Mouse (Mus musculus): ENCODE data around the gene Trim8. TPM values are rescaled to one million over a fixed set of nuclear protein-coding genes. Genes with fewer than 3 reads are reported as not detected.

Trim8 gene
- total RNA-seq, 2 experiments from 2014 or later, result 5.4 to 6.4 TPM

GRCm38 (mm10) chr19:46503351-46504084 is 2.0 kb downstream of the Trim8 start:
- ATAC-seq (replicated peaks; ENCODE audit: low FRiP score, poor library complexity, severe bottlenecking), result peak; percentile 56

- peak; percentile 33 for ATAC-seq (replicated peaks; ENCODE audit: low FRiP score, poor library complexity, severe bottlenecking)
Observed at GRCm38 (mm10) chr19:46504085-46504552, 2.6 kb downstream of the Trim8 start.

GRCm38 (mm10) chr19:46504822-46505417 is 3.4 kb downstream of the Trim8 start:
- ATAC-seq (replicated peaks; ENCODE audit: low FRiP score, poor library complexity, severe bottlenecking), result no peak

- no peak for ATAC-seq (replicated peaks; ENCODE audit: low FRiP score, poor library complexity, severe bottlenecking)
Observed at GRCm38 (mm10) chr19:46505646-46506371, 4.3 kb downstream of the Trim8 start.

- ATAC-seq (replicated peaks; ENCODE audit: low FRiP score, poor library complexity, severe bottlenecking), result no peak
Observed at GRCm38 (mm10) chr19:46506372-46506717, 4.8 kb downstream of the Trim8 start.

- no peak for ATAC-seq (replicated peaks; ENCODE audit: low FRiP score, poor library complexity, severe bottlenecking)
Observed at GRCm38 (mm10) chr19:46507181-46507581, 5.7 kb downstream of the Trim8 start.

- ATAC-seq (replicated peaks; ENCODE audit: low FRiP score, poor library complexity, severe bottlenecking), result no peak
Observed at GRCm38 (mm10) chr19:46507806-46508205, 6.3 kb downstream of the Trim8 start.

- no peak for ATAC-seq (replicated peaks; ENCODE audit: low FRiP score, poor library complexity, severe bottlenecking)
Observed at GRCm38 (mm10) chr19:46508738-46509137, 7.2 kb downstream of the Trim8 start.

GRCm38 (mm10) chr19:46509202-46509601 is 7.7 kb downstream of the Trim8 start:
- ATAC-seq (replicated peaks; ENCODE audit: low FRiP score, poor library complexity, severe bottlenecking), result no peak

GRCm38 (mm10) chr19:46509736-46510135 is 8.2 kb downstream of the Trim8 start:
- ATAC-seq (replicated peaks; ENCODE audit: low FRiP score, poor library complexity, severe bottlenecking), result no peak

GRCm38 (mm10) chr19:46510401-46510800 is 8.9 kb downstream of the Trim8 start:
- ATAC-seq (replicated peaks; ENCODE audit: low FRiP score, poor library complexity, severe bottlenecking), result no peak

GRCm38 (mm10) chr19:46510824-46511223 is 9.3 kb downstream of the Trim8 start:
- no peak for ATAC-seq (replicated peaks; ENCODE audit: low FRiP score, poor library complexity, severe bottlenecking)

GRCm38 (mm10) chr19:46511263-46511662 is 9.8 kb downstream of the Trim8 start:
- ATAC-seq (replicated peaks; ENCODE audit: low FRiP score, poor library complexity, severe bottlenecking), result no peak

GRCm38 (mm10) chr19:46514387-46514786 is 12.9 kb downstream of the Trim8 start:
- no peak for ATAC-seq (replicated peaks; ENCODE audit: low FRiP score, poor library complexity, severe bottlenecking)

GRCm38 (mm10) chr19:46515287-46515821 is 13.9 kb downstream of the Trim8 start:
- no peak for ATAC-seq (replicated peaks; ENCODE audit: low FRiP score, poor library complexity, severe bottlenecking)

- no peak for ATAC-seq (replicated peaks; ENCODE audit: low FRiP score, poor library complexity, severe bottlenecking)
Observed at GRCm38 (mm10) chr19:46516667-46517528, 15.4 kb downstream of the Trim8 start.

GRCm38 (mm10) chr19:46517529-46518351 is 16.2 kb downstream of the Trim8 start:
- ATAC-seq (replicated peaks; ENCODE audit: low FRiP score, poor library complexity, severe bottlenecking), result no peak

- no peak for ATAC-seq (replicated peaks; ENCODE audit: low FRiP score, poor library complexity, severe bottlenecking)
Observed at GRCm38 (mm10) chr19:46518352-46518787, 16.9 kb downstream of the Trim8 start.

All from erythroblast, adult 5-6 weeks (primary cell).